Mouse (Mus musculus): ENCODE measurements around the gene Ube2g2.

GRCm38 (mm10) chr10:77589117-77589516 is 33.0 kb upstream of the Ube2g2 start:
- no peak for TF ChIP-seq CTCF (IDR thresholded peaks at IDR 0.05; ENCODE audit: control insufficient read depth, insufficient read depth, insufficient read length)
- TF ChIP-seq MAX (IDR thresholded peaks at IDR 0.05), result no peak
- no peak for TF ChIP-seq USF1 (IDR thresholded peaks at IDR 0.05; ENCODE audit: low read depth)
- TF ChIP-seq CEBPB (IDR thresholded peaks at IDR 0.05; ENCODE audit: low read depth), result no peak
